Comparison of ENCODE assay signal across 21 mouse cellular contexts in the genomic region with DNA sequence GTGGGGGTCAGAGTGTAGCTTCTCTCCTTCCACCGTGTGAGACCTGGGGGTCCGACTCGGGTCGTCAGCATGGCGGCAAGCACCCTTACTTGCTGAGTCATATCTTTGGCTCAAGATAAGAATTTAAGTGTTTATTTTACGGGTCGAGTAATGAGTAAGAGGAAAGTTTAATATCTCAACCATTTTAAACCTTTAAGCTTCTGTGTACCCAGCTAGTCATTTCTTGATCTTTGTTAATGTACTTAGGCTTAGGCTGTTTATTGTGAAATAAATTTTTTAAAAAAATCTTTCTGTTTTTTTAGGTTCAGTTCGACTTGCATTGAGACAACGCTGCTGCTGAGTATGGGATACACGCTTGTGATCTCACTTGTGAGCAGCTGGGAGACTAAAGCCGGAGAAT. TPM values are rescaled to one million over a fixed set of nuclear protein-coding genes. Genes with fewer than 3 reads are reported as not detected.
DNase-seq lines count a peak whose midpoint lies in the region; ATAC-seq and TF ChIP-seq lines count a peak whose summit lies in the region.
"Had no signal": no experiment of that assay in that cellular context is flagged by ENCODE, and none has a peak within 500 bp of the region (broad histone marks: within the 10 kb centered on the region; RNA-seq: fewer than 3 reads in every experiment).

No protein-coding gene starts in this region.

- peak; percentile 37; the same call in 1 of the 2 replicates for ATAC-seq in lung, postnatal 0 days
- no peak for ATAC-seq in Patski
- peak; percentile 34; the same call in 1 of the 2 replicates for ATAC-seq in stomach, embryonic 16.5 days (ENCODE audit: insufficient read depth, low FRiP score)
- ATAC-seq in intestine, embryonic 16.5 days: no peak
- ATAC-seq: activated CD4-positive, CD25-positive, alpha-beta regulatory T cell, adult 4 months; forebrain, embryonic 14.5 days; forebrain, postnatal 0 days; intestine, embryonic 15.5 days had no signal

- no peaks in the 10 kb centered on the region for H3K36me3 ChIP-seq in lung, postnatal 0 days (ENCODE audit: insufficient read depth, low read length)
- H3K36me3 ChIP-seq in stomach, embryonic 16.5 days (ENCODE audit: control insufficient read depth, insufficient read depth, low read length): no peaks in the 10 kb centered on the region
- no peaks in the 10 kb centered on the region for H3K36me3 ChIP-seq in intestine, embryonic 16.5 days (ENCODE audit: control insufficient read depth, insufficient read depth, low read length)
- H3K36me3 ChIP-seq: hindbrain, embryonic 12.5 days; hindbrain, embryonic 15.5 days; intestine, embryonic 15.5 days had no signal

- WGBS in lung, postnatal 0 days: 37% methylated on average over 11 of the region's 11 CpGs
- WGBS in lung, adult 2 months: 49% methylated on average over 11 of the region's 11 CpGs
- WGBS in stomach, embryonic 16.5 days: 42% methylated on average over 11 of the region's 11 CpGs
- WGBS in intestine, embryonic 16.5 days: 65% methylated on average over 11 of the region's 11 CpGs

- peak overlapping the region; percentile 11; the same call in 1 of the 2 replicates for H3K27ac ChIP-seq in lung, postnatal 0 days (ENCODE audit: low read length)
- no peak overlapping the region for H3K27ac ChIP-seq in stomach, embryonic 16.5 days (ENCODE audit: low read length)
- H3K27ac ChIP-seq in intestine, embryonic 16.5 days (ENCODE audit: low read length): no peak overlapping the region
- H3K27ac ChIP-seq: hindbrain, embryonic 12.5 days; hindbrain, embryonic 15.5 days; intestine, embryonic 15.5 days had no signal

- POLR2A ChIA-PET in Patski (lab: Charles Lee): no interaction called here

- CTCF ChIA-PET in Patski (lab: Charles Lee): interaction anchor here (1.7 kb wide), 1 partner anchor 76 kb away, joined by 3 read pairs; no protein-coding TSS in a partner anchor

- no peak overlapping the region for H3K4me2 ChIP-seq in lung, postnatal 0 days (replicated peaks; ENCODE audit: low read depth, low read length)
- no peak overlapping the region for H3K4me2 ChIP-seq in stomach, embryonic 16.5 days (ENCODE audit: low read depth, low read length)
- H3K4me2 ChIP-seq in intestine, embryonic 16.5 days (ENCODE audit: low read depth, low read length): no peak overlapping the region
- H3K4me2 ChIP-seq: heart, embryonic 11.5 days; hindbrain, embryonic 12.5 days; hindbrain, embryonic 15.5 days; intestine, embryonic 15.5 days had no signal

- H3K9ac ChIP-seq in lung, postnatal 0 days (replicated peaks; ENCODE audit: low read depth): no peak overlapping the region
- no peak overlapping the region for H3K9ac ChIP-seq in stomach, embryonic 16.5 days (ENCODE audit: low read length)
- no peak overlapping the region for H3K9ac ChIP-seq in intestine, embryonic 16.5 days (ENCODE audit: low read depth, low read length)
- H3K9ac ChIP-seq: forebrain, postnatal 0 days; hindbrain, embryonic 12.5 days; hindbrain, embryonic 15.5 days; intestine, embryonic 15.5 days had no signal

- no peak overlapping the region for H3K4me3 ChIP-seq in lung, postnatal 0 days (ENCODE audit: low read depth, low read length)
- no peak overlapping the region for H3K4me3 ChIP-seq in lung, adult 2 months (replicated peaks; ENCODE audit: extremely low read depth, low read depth, low read length)
- H3K4me3 ChIP-seq in stomach, embryonic 16.5 days (replicated peaks; ENCODE audit: low read length): no peak overlapping the region
- H3K4me3 ChIP-seq in intestine, embryonic 16.5 days (ENCODE audit: low read length): no peak overlapping the region
- H3K4me3 ChIP-seq: hindbrain, embryonic 12.5 days; hindbrain, embryonic 15.5 days; intestine, embryonic 15.5 days had no signal

- no peaks in the 10 kb centered on the region for H3K27me3 ChIP-seq in lung, postnatal 0 days (replicated peaks; ENCODE audit: insufficient read depth, low read length)
- H3K27me3 ChIP-seq in Patski: no peaks in the 10 kb centered on the region
- no peaks in the 10 kb centered on the region for H3K27me3 ChIP-seq in stomach, embryonic 16.5 days (ENCODE audit: control insufficient read depth, insufficient read depth, low read length)
- H3K27me3 ChIP-seq in intestine, embryonic 16.5 days (replicated peaks; ENCODE audit: control insufficient read depth, insufficient read depth, low read length): no peaks in the 10 kb centered on the region
- H3K27me3 ChIP-seq: CH12.LX; hindbrain, embryonic 12.5 days; hindbrain, embryonic 15.5 days; intestine, embryonic 15.5 days had no signal

- no peaks in the 10 kb centered on the region for H3K9me3 ChIP-seq in lung, postnatal 0 days (ENCODE audit: low read length)
- H3K9me3 ChIP-seq in stomach, embryonic 16.5 days (replicated peaks; ENCODE audit: control insufficient read depth, low read length): no peaks in the 10 kb centered on the region
- no peaks in the 10 kb centered on the region for H3K9me3 ChIP-seq in intestine, embryonic 16.5 days (ENCODE audit: control insufficient read depth, low read length)
- H3K9me3 ChIP-seq: G1E; hindbrain, embryonic 12.5 days; hindbrain, embryonic 15.5 days; intestine, embryonic 15.5 days had no signal

- TF ChIP-seq CTCF in lung, postnatal 0 days (IDR thresholded peaks at IDR 0.05): no peak
- TF ChIP-seq CTCF in lung, adult 2 months (IDR thresholded peaks at IDR 0.05; ENCODE audit: insufficient read depth, low read length): no peak
- TF ChIP-seq CTCF in Patski (IDR thresholded peaks at IDR 0.05): no peak

- in situ Hi-C loops in Patski (cut with MboI; ENCODE audit: low pct_unique_long_range_greater_than_20kb): loop anchor here (5.0 kb wide), 1 partner anchor 333 kb away; no protein-coding TSS in a partner anchor

- TF ChIP-seq POLR2A in lung, adult 2 months (IDR thresholded peaks at IDR 0.05; ENCODE audit: borderline replicate concordance, extremely low read depth, low read depth, low read length): no peak

- DNase-seq in lung, postnatal 0 days (ENCODE audit: low spot score): peak; percentile 69
- DNase-seq in lung, adult 2 months: no peak
- peak; percentile 30 for DNase-seq in Patski (ENCODE audit: low read depth, low spot score)
- no peak for DNase-seq in frontal cortex, postnatal 25 days (ENCODE audit: low spot score in 2 of 2)
- DNase-seq: adrenal gland, postnatal 10 days; adrenal gland, postnatal 36 days; cerebellum, adult 18-20 months; cerebellum, adult 9-10 months; cerebellum, postnatal 14 days; forebrain, postnatal 0 days; heart, adult 11 months had no signal

- TF ChIP-seq EP300 in lung, postnatal 0 days (IDR thresholded peaks at IDR 0.05): peak; percentile 35; the same call in 1 of the 2 replicates

- peaks cover 5% of the 10 kb centered on the region; the same call in 1 of the 2 replicates for H3K4me1 ChIP-seq in lung, postnatal 0 days (ENCODE audit: insufficient read depth, low read depth, low read length)
- H3K4me1 ChIP-seq in lung, adult 2 months (ENCODE audit: control insufficient read depth, insufficient read depth, low read length): peaks cover 3% of the 10 kb centered on the region; the same call in 1 of the 2 replicates
- peaks cover 8% of the 10 kb centered on the region for H3K4me1 ChIP-seq in stomach, embryonic 16.5 days (ENCODE audit: control insufficient read depth, insufficient read depth, low read length)
- H3K4me1 ChIP-seq in intestine, embryonic 16.5 days (ENCODE audit: control insufficient read depth, insufficient read depth, low read length): no peaks in the 10 kb centered on the region; the same call in 1 of the 2 replicates
- H3K4me1 ChIP-seq: intestine, embryonic 15.5 days had no signal

RNA-seq across cellular contexts. Expression of a gene that starts 54.0 kb away (rescaled TPM):
- polyA plus RNA-seq in lung, postnatal 0 days (2015; fragmentation: Nextera tagmentation; extraction: Ambion mirVana): 38.7 and 43.1 TPM in 2 replicates
- 11.1 and 13.7 TPM in 2 replicates for polyA plus RNA-seq in lung, adult 2 months (2012; rRNA removed)
- 111 TPM for polyA plus RNA-seq in Patski (2021)
- polyA plus RNA-seq in stomach, embryonic 16.5 days (2015; fragmentation: Nextera tagmentation; extraction: Ambion mirVana): 23.7 and 24.0 TPM in 2 replicates
- polyA plus RNA-seq in intestine, embryonic 16.5 days (2015; fragmentation: Nextera tagmentation; extraction: Ambion mirVana): 28.1 and 30.3 TPM in 2 replicates

Comparison
In these comparisons a context has a peak if more than half of its experiments do, and no peak if none do; other contexts are left out.
1. DNase-seq: peak in lung, postnatal 0 days (single experiment) and Patski (single experiment); none in lung, adult 2 months (single experiment) and frontal cortex, postnatal 25 days (0 of 2).
2. ATAC-seq: peak in lung, postnatal 0 days (single experiment) and stomach, embryonic 16.5 days (single experiment); none in Patski (single experiment) and intestine, embryonic 16.5 days (single experiment).